Mouse (Mus musculus) B cell, adult 2 months (primary cell): ENCODE data around the gene Rapgef5.
A peak's percentile ranks its signal among the peaks of the same experiment; 100 is the strongest.

Source experiments
- DNase-seq, 2 experiments: peaks; one replicate each; pipeline ENCODE4 v3.0.0; 2022

Rapgef5 gene

GRCm38 (mm10) chr12:117622972-117623371, 106.7 kb downstream of the Rapgef5 start:
- DNase-seq: no peak

GRCm38 (mm10) chr12:117627311-117627710, 111.0 kb downstream of the Rapgef5 start:
- DNase-seq: no peak

DNA sequence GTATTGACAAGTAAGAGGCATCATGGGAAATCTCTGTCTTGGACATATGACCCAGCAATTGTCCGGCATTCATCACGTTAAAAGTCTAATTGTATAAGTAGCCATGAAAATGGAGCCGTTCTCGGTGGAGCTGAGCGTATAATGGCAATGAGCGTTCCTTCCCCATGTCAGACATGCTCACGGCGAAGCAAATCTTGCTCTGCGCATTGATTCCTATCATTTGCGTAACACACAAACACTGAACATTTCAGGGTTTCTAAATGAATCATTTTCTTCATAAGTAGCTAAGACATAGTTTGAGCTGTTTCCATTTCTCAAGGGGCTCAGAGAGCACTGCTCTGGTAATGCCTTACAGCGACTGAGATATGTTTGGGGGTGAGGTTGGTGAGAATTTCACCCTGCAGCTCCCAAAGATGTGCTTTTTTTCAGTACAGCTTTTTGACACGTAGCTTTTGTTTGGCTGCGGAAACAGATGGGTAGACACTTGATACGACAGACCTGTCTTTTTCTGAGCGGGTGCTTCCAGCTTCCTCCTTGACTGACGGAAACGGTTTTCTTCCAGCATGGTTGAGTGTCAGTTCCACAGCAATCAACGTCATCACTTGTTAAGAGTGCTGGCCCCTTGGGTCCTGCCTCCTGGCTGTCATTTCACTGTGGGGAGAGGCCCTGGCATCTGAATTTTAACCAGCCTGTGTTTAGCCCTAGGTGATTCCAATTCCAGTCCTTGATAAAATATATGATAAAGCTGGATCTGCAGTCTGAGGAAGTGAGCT, 112.2 kb downstream of the Rapgef5 start:
- peak in 1 of 2 experiments; percentile 43 for DNase-seq

GRCm38 (mm10) chr12:117632133-117632532, 115.9 kb downstream of the Rapgef5 start:
- no peak for DNase-seq

GRCm38 (mm10) chr12:117636139-117636772, 120.0 kb downstream of the Rapgef5 start:
- no peak for DNase-seq

DNA sequence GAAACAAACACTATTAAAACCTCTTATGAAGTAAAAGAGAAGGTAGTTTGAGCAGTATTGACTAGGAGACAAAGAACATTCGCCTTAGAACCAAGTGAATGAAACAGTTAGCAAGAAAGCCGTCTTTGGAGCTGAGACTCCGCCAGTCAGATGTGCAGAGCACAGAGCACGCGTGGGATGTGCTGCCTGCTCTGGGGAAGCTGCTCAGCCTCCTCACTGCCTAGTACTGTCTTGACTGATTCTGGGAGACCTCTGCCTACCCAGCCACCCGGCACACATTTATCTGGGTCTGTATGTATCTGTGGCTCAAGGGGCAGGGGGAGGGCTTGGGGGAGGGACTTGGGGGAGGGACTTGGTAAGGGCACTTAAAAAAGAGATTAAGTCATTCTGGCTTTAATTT, 120.7 kb downstream of the Rapgef5 start:
- DNase-seq: no peak

GRCm38 (mm10) chr12:117638833-117639232, 122.6 kb downstream of the Rapgef5 start:
- no peak for DNase-seq

DNA sequence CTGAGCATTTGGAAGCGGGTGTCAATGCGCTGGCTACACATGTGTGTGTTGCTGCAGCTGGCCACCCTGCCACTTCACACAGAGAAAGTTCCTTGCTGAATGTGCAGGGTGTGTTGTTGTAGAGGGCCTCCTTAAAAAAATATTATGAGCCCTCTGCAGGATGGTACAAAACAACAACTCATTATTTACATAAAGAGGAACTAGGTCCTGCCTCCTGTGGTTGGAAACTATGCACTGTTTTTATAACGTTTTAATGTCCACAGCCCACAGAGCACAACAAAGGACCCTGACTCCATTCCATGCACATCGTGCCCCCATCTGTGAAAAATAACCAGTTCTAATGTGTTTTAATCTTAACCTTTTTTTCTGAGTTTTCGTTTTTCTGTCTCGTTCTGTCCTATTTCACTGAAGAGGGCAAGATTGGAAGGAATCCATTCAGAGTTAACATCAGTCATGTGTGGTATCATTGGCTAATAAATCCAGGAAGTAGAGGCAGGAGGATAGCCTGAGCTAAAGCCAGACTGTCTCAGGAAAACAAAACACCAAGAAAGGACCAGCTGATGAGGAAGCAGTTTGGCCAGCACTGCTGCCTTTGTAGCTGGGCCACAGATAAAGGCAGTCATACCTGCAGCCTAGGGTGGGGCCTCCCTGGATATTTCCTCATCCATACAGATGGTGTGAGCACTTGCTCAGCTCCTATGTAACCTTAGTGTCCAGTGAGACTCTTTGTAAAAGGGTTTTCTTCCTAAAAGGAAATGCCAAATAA, 123.3 kb downstream of the Rapgef5 start:
- peak; percentile 37 to 38 for DNase-seq

DNA sequence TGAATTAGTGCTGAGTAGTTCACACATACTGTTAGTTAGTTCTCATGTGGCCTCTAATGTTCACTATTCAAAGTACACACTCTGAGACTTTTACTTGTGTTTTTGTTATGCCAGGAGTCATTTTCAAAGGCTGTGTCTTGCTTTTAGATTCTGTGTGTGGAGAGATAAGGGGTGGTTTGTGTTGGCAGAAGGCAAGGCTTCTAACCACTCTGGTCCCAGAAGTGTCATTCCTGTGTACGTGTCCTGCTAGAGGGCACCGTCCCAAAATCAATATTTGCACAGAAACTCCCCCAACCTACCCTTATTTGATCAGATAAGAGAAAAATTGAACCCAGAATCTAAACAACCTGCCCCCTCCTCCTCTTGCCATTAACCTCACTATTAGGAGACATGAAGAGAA, 126.2 kb downstream of the Rapgef5 start:
- DNase-seq: no peak

DNA sequence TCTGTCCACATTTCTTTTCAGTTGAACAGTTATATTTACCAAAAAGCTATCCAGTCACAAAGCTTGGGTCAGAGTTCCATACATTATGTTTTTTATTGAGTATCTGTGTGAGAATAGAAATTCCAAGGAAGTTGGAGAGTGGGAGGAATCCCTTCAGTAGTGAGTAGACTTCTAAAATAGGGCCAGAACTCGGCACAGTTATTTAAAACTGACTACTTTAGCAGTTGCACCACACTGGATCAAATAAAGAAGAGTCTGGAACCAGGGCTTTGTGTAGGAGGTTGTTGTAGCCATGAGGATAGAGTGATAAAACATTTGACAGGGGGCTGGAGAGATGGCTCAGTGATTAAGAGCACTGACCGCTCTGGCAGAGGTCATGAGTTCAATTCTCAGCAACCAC, 129.5 kb downstream of the Rapgef5 start:
- DNase-seq: no peak

- no peak for DNase-seq
These were observed 137.7 kb downstream of the Rapgef5 start for GRCm38 (mm10) chr12:117653920-117654472.

DNA sequence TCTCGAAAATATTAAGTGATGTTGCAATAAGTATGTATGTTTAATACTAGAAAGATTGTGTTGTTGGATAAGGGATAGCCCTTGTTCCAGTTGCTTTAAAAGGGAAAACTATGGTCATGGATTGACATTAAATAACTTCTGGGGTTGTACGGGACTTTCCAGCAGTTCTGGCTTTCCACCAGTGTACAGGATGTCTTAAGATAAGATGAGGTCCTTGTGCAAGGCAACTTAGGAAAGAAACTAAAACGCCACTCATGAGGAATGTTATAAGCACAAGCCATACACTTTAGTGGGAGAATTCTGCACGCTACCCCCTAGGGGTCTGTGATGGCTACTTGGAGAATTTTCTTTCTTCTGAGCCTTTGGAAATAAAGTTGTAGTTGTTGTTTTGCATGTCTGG, 140.7 kb downstream of the Rapgef5 start:
- no peak for DNase-seq

GRCm38 (mm10) chr12:117657766-117658165, 141.5 kb downstream of the Rapgef5 start:
- DNase-seq: no peak

GRCm38 (mm10) chr12:117658821-117659220, 142.5 kb downstream of the Rapgef5 start:
- DNase-seq: no peak

DNA sequence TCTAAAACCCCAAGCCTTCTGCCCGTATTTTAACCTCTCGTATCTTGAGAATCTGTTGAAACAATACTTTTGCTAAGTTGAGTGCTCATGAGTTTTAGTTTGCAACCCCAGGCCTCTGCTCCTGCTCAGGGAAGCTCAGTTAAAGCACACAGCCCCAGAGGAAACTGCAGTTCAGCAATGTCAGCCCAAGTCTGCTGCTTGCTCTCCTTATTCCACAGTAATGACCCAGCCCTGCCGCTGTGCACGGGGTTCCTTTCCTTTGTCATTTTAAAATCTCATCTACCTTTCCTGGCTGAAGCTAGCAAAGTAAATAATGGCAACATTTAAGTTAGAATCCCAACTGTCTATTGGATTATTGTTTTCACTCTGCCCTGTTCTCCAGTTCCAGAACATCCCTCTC, 144.1 kb downstream of the Rapgef5 start:
- no peak for DNase-seq

- no peak for DNase-seq
These were observed 145.6 kb downstream of the Rapgef5 start for GRCm38 (mm10) chr12:117661871-117662270.

GRCm38 (mm10) chr12:117663637-117664036, 147.4 kb downstream of the Rapgef5 start:
- no peak for DNase-seq

DNA sequence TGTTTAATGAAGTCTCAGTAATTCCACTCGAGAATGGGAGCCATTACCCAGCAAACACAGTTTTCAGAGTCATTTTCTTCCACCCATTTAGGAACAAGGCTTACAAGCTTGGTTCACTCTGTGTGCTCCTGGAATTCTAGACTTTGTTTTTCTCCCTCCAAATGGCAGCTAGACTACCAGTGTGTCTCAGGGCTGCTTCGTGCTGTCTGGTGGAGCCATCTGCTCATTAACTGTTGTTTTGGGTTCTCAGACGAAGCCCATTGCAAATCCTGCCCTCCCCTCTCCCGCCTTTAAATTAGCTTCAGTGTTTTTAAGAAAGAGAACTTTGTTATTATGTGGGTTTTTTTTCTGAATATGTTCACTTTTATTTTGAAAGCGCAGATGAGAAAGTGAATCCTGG, 148.4 kb downstream of the Rapgef5 start:
- no peak for DNase-seq

GRCm38 (mm10) chr12:117666391-117666790, 150.1 kb downstream of the Rapgef5 start:
- DNase-seq: no peak

DNA sequence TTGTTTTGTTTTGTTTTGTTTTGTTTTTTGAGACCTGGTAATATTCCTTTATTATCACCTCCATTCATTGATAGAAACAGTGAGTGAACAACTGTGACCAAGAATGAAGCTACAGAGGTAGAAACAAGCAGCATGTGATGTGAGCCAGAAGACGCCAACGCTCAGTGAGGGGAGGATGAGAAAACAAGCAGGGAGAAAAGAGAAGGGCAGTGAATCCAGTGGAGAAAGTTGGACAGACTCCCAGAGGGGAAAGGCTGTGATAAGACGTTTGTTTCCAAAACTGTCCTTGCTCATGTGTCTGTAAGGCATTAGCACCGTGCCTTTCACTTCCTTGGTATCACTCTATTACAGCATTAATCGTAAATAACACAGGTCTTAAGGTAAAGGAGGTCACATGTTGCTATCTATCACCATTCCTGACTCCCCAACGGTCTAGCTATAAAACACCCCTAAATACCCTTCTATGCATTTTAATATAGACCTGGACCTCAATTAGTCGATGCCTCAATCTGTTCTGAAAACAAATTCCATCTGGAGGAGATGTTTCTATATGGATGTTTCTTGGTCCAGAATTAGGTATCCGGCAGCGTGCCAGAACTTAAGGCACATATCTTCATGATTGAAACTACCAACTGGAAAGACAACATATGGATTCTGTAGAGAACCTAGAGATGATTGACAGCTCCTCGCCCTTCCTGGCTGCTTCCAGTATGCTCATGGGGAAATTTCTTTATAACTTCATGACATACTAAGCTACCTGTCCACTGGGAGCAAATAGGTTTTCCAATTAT, 153.5 kb downstream of the Rapgef5 start:
- no peak for DNase-seq

DNA sequence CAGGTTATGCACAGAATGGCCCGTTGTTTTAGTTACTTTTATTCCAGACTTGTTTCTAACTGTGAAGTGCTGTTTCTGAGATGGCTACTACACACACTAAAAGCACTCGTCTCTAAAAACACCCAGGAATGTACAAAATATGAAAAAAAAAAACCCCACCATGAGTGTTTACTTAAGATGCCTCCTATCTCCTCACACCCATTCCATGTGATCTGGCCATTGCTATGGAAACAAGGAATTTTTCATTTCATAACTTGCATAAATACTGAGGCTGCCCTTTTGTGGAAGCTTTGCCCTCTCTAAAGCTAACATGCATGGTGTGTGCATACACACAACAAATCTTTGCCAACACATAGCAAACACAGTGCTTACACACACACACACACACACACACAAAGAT, 156.9 kb downstream of the Rapgef5 start:
- no peak for DNase-seq

GRCm38 (mm10) chr12:117674511-117674910, 158.2 kb downstream of the Rapgef5 start:
- DNase-seq: no peak

DNA sequence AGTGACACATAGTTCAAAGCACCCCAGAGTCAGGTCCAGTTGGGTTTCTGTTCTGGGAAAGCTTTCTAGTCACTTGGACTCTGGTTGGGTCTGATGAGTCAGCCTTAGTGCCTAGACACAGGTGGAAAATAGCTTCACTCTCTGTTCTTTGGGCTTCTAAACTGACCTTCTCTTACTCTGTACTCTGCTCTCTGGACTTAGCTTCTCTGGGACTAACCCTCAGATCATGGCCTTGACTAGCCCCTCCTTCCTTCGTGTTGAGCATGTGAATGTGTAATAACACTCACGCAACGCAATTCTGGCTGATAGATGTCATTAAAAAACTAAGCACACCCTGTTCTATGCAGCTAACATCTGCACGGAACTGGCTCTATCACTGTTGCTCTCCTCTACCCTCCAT, 160.0 kb downstream of the Rapgef5 start:
- DNase-seq: no peak
